Mouse (Mus musculus) layer of hippocampus, adult 11-12 months (tissue): ENCODE measurements around the gene Dpp8.

Experiments used
- DNase-seq: peaks from one replicate; pipeline ENCODE4 v3.0.0; 2022; ENCODE audit warnings: low spot score

Dpp8 gene

GRCm38 (mm10) chr9:65085270-65085669 is 53.1 kb downstream of the Dpp8 start:
- no peak for DNase-seq

GRCm38 (mm10) chr9:65086801-65087200 is 54.6 kb downstream of the Dpp8 start:
- no peak for DNase-seq

- no peak for DNase-seq
These were observed 55.3 kb downstream of the Dpp8 start for GRCm38 (mm10) chr9:65087490-65087889.

GRCm38 (mm10) chr9:65094237-65094636 is 62.0 kb downstream of the Dpp8 start:
- DNase-seq, result peak; percentile 52

- DNase-seq, result no peak
These were observed 68.9 kb downstream of the Dpp8 start, which contains the start of gene Igdcc4 for GRCm38 (mm10) chr9:65100991-65101685. TSS of gene Igdcc4 (plus strand) at chr9:65101486.

- peak; percentile 35 for DNase-seq
These were observed 69.6 kb downstream of the Dpp8 start for GRCm38 (mm10) chr9:65101686-65102376.

GRCm38 (mm10) chr9:65102377-65103172 is 70.4 kb downstream of the Dpp8 start:
- peak; percentile 32 for DNase-seq

- DNase-seq, result no peak
These were observed 71.0 kb downstream of the Dpp8 start for GRCm38 (mm10) chr9:65103173-65103752.

GRCm38 (mm10) chr9:65106821-65107220 is 74.6 kb downstream of the Dpp8 start:
- DNase-seq, result no peak

GRCm38 (mm10) chr9:65107893-65108292 is 75.7 kb downstream of the Dpp8 start:
- no peak for DNase-seq

GRCm38 (mm10) chr9:65109132-65110072 is 77.2 kb downstream of the Dpp8 start:
- peak; percentile 59 for DNase-seq

- DNase-seq, result no peak
These were observed 79.5 kb downstream of the Dpp8 start for GRCm38 (mm10) chr9:65111698-65112097.

- no peak for DNase-seq
These were observed 81.5 kb downstream of the Dpp8 start for GRCm38 (mm10) chr9:65113694-65114093.

GRCm38 (mm10) chr9:65115891-65116290 is 83.7 kb downstream of the Dpp8 start:
- DNase-seq, result no peak

GRCm38 (mm10) chr9:65117516-65117915 is 85.3 kb downstream of the Dpp8 start:
- DNase-seq, result no peak

GRCm38 (mm10) chr9:65120935-65121334 is 88.7 kb downstream of the Dpp8 start:
- DNase-seq, result peak; percentile 83

GRCm38 (mm10) chr9:65122545-65122944 is 90.3 kb downstream of the Dpp8 start:
- DNase-seq, result peak; percentile 76

- no peak for DNase-seq
These were observed 91.4 kb downstream of the Dpp8 start for GRCm38 (mm10) chr9:65123552-65124168.

- no peak for DNase-seq
These were observed 96.1 kb downstream of the Dpp8 start for GRCm38 (mm10) chr9:65128123-65128815.

- no peak for DNase-seq
These were observed 99.5 kb downstream of the Dpp8 start for GRCm38 (mm10) chr9:65131717-65132116.
